ENCODE assay signal across 26 mouse cellular contexts in the genomic region with DNA sequence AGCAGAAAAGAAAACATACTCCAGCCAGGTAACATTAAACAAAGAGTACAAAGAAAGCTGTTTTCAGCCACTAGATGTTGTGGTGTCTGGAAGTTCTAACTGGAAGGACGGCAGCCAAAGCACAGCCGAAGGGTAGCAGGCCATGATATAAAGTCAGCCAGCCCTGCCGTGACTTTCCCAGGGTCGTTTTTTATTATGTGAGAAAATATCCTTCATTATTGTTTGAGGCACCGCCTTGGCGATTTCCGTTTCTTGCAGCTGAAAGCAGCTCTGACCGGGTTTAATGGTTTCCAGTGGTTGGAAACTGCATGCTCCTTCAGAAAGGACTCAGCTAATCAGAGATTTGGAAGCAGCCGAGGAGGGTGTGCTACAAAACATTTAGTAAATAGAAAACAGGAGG. TPM values are rescaled to one million over a fixed set of nuclear protein-coding genes. Genes with fewer than 3 reads are reported as not detected.
A peak's percentile ranks its signal among the peaks of the same experiment; 100 is the strongest.
DNase-seq lines count a peak whose midpoint lies in the region; ATAC-seq and TF ChIP-seq lines count a peak whose summit lies in the region.
"Had no signal": no experiment of that assay in that cellular context is flagged by ENCODE, and none has a peak within 500 bp of the region (broad histone marks: within the 10 kb centered on the region; RNA-seq: fewer than 3 reads in every experiment).

No protein-coding gene starts in this region.

- H3K27ac ChIP-seq in kidney, postnatal 0 days = no peak overlapping the region
- H3K27ac ChIP-seq in kidney, adult 2 months (ENCODE audit: insufficient read depth, low read depth, low read length) = no peak overlapping the region
- H3K27ac ChIP-seq in embryonic facial prominence, embryonic 12.5 days = peak overlapping the region; percentile 46; the same call in 1 of the 2 replicates
- H3K27ac ChIP-seq in limb, embryonic 14.5 days (replicated peaks; ENCODE audit: low read depth, low read length) = no peak overlapping the region; the same call in 1 of the 2 replicates
- no peak overlapping the region for H3K27ac ChIP-seq in gastrocnemius, adult 2 months
- H3K27ac ChIP-seq: forebrain, embryonic 10.5 days; forebrain, embryonic 15.5 days; intestine, embryonic 15.5 days; liver, embryonic 15.5 days; neural tube, embryonic 12.5 days; stomach, postnatal 0 days had no signal

- no peaks in the 10 kb centered on the region for H3K9me3 ChIP-seq in kidney, postnatal 0 days (replicated peaks; ENCODE audit: low read length)
- no peaks in the 10 kb centered on the region for H3K9me3 ChIP-seq in embryonic facial prominence, embryonic 12.5 days
- H3K9me3 ChIP-seq in limb, embryonic 14.5 days (ENCODE audit: control insufficient read depth, low read length) = no peaks in the 10 kb centered on the region
- H3K9me3 ChIP-seq: forebrain, embryonic 10.5 days; forebrain, embryonic 15.5 days; intestine, embryonic 15.5 days; liver, embryonic 15.5 days; neural tube, embryonic 12.5 days had no signal

- H3K4me2 ChIP-seq in kidney, postnatal 0 days (ENCODE audit: low read length) = no peak overlapping the region
- H3K4me2 ChIP-seq in embryonic facial prominence, embryonic 12.5 days (replicated peaks) = peak overlapping the region; percentile 20
- H3K4me2 ChIP-seq in limb, embryonic 14.5 days (replicated peaks; ENCODE audit: low read depth, low read length, severe bottlenecking) = peak overlapping the region; percentile 28
- H3K4me2 ChIP-seq: forebrain, embryonic 15.5 days; intestine, embryonic 15.5 days; liver, embryonic 15.5 days; midbrain, embryonic 11.5 days; neural tube, embryonic 12.5 days had no signal

- TF ChIP-seq POLR2A in kidney, adult 2 months (IDR thresholded peaks at IDR 0.05; ENCODE audit: low read depth, low read length) = no peak
- TF ChIP-seq POLR2A in limb, embryonic 14.5 days (IDR thresholded peaks at IDR 0.05; ENCODE audit: borderline replicate concordance, extremely low read depth, insufficient read depth, insufficient read length) = no peak

- DNase-seq in kidney, postnatal 0 days (ENCODE audit: low spot score) = peak; percentile 1
- DNase-seq in kidney, adult 2 months = no peak
- DNase-seq in hindlimb bud, embryonic 11.5 days (ENCODE audit: extremely low spot score, low read depth, low spot score) = peak; percentile 39
- DNase-seq in limb, embryonic 14.5 days (ENCODE audit: low spot score) = peak; percentile 39
- DNase-seq in gastrocnemius, adult 2 months = no peak
- DNase-seq in testis, postnatal 14 days (ENCODE audit: low spot score) = no peak
- DNase-seq: adrenal gland, postnatal 25 days; cerebellum, adult 8-10 months; cerebellum, postnatal 36 days; heart, postnatal 14 days; kidney, adult 8-10 months; kidney, postnatal 4 days; lung, postnatal 36 days; right cerebral cortex, postnatal 4 days; thymus, adult 2 months; thymus, postnatal 36 days had no signal

- no peaks in the 10 kb centered on the region for H3K36me3 ChIP-seq in kidney, postnatal 0 days (ENCODE audit: insufficient read depth, low read length)
- H3K36me3 ChIP-seq in kidney, adult 2 months (ENCODE audit: control insufficient read depth, insufficient read depth, low read length) = no peaks in the 10 kb centered on the region
- H3K36me3 ChIP-seq in embryonic facial prominence, embryonic 12.5 days = no peaks in the 10 kb centered on the region
- no peaks in the 10 kb centered on the region for H3K36me3 ChIP-seq in limb, embryonic 14.5 days (ENCODE audit: control insufficient read depth, insufficient read depth, low read length)
- H3K36me3 ChIP-seq: forebrain, embryonic 10.5 days; forebrain, embryonic 15.5 days; intestine, embryonic 15.5 days; liver, embryonic 15.5 days; neural tube, embryonic 12.5 days had no signal

- WGBS in kidney, postnatal 0 days = 43% methylated on average over 9 of the region's 9 CpGs
- 47% methylated on average over 9 of the region's 9 CpGs for WGBS in kidney, adult 2 months
- WGBS in embryonic facial prominence, embryonic 12.5 days = 33% methylated on average over 9 of the region's 9 CpGs
- 14% methylated on average over 9 of the region's 9 CpGs for WGBS in limb, embryonic 14.5 days

- no peak overlapping the region for H3K9ac ChIP-seq in kidney, postnatal 0 days (ENCODE audit: low read depth, low read length)
- H3K9ac ChIP-seq in embryonic facial prominence, embryonic 12.5 days = no peak overlapping the region
- H3K9ac ChIP-seq in limb, embryonic 14.5 days (ENCODE audit: low read depth, low read length, severe bottlenecking) = no peak overlapping the region
- H3K9ac ChIP-seq: forebrain, embryonic 15.5 days; intestine, embryonic 15.5 days; liver, embryonic 15.5 days; neural tube, embryonic 12.5 days had no signal

- no peak for TF ChIP-seq CTCF in kidney, postnatal 0 days (IDR thresholded peaks at IDR 0.05; ENCODE audit: low read depth)
- TF ChIP-seq CTCF in kidney, adult 2 months (conservative IDR thresholded peaks at IDR 0.05; ENCODE audit: insufficient read depth, insufficient read length, low read depth, low read length) = no peak
- no peak for TF ChIP-seq CTCF in gastrocnemius, adult 2 months (IDR thresholded peaks at IDR 0.05)

- H3K4me3 ChIP-seq in kidney, postnatal 0 days (replicated peaks; ENCODE audit: low read depth, low read length) = no peak overlapping the region
- no peak overlapping the region for H3K4me3 ChIP-seq in kidney, adult 2 months (ENCODE audit: insufficient read depth, low read depth, low read length)
- H3K4me3 ChIP-seq in embryonic facial prominence, embryonic 12.5 days = no peak overlapping the region
- 0 out of 2 replicates have a peak overlapping the region, but pooled peaks have one; percentile 3 for H3K4me3 ChIP-seq in limb, embryonic 14.5 days (replicated peaks; ENCODE audit: low read length)
- H3K4me3 ChIP-seq in gastrocnemius, adult 2 months = no peak overlapping the region
- H3K4me3 ChIP-seq: forebrain, embryonic 10.5 days; forebrain, embryonic 15.5 days; intestine, embryonic 15.5 days; liver, embryonic 15.5 days; myocyte; neural tube, embryonic 12.5 days had no signal

- ATAC-seq in kidney, postnatal 0 days (replicated peaks; ENCODE audit: low FRiP score, low read depth) = no peak
- no peak for ATAC-seq in embryonic facial prominence, embryonic 12.5 days (ENCODE audit: insufficient number of reproducible peaks, insufficient read depth, low FRiP score, low TSS enrichment)
- ATAC-seq in limb, embryonic 14.5 days (ENCODE audit: low FRiP score, low read depth) = peak; percentile 78
- ATAC-seq: forebrain, embryonic 15.5 days; hindbrain, embryonic 16.5 days; intestine, embryonic 15.5 days had no signal

- intact Hi-C loops in gastrocnemius, adult 2 months (cut with DNase I) = no loop called here

- H3K4me1 ChIP-seq in kidney, postnatal 0 days (replicated peaks; ENCODE audit: insufficient read depth, low read length) = no peaks in the 10 kb centered on the region
- no peaks in the 10 kb centered on the region for H3K4me1 ChIP-seq in kidney, adult 2 months (ENCODE audit: control insufficient read depth, insufficient read depth, low read length)
- no peaks in the 10 kb centered on the region for H3K4me1 ChIP-seq in embryonic facial prominence, embryonic 12.5 days
- H3K4me1 ChIP-seq in limb, embryonic 14.5 days (ENCODE audit: control insufficient read depth, insufficient read depth, low read length) = peaks cover 3% of the 10 kb centered on the region; the same call in 1 of the 2 replicates
- H3K4me1 ChIP-seq: forebrain, embryonic 10.5 days; forebrain, embryonic 15.5 days; intestine, embryonic 15.5 days; liver, embryonic 15.5 days; neural tube, embryonic 12.5 days had no signal

- no peaks in the 10 kb centered on the region for H3K27me3 ChIP-seq in kidney, postnatal 0 days (ENCODE audit: insufficient read depth, low read length)
- no peaks in the 10 kb centered on the region for H3K27me3 ChIP-seq in kidney, adult 2 months (replicated peaks; ENCODE audit: control insufficient read depth, insufficient read depth, low read length)
- no peaks in the 10 kb centered on the region for H3K27me3 ChIP-seq in embryonic facial prominence, embryonic 12.5 days
- no peaks in the 10 kb centered on the region for H3K27me3 ChIP-seq in limb, embryonic 14.5 days (ENCODE audit: control insufficient read depth, insufficient read depth, low read length)
- H3K27me3 ChIP-seq: forebrain, embryonic 15.5 days; intestine, embryonic 15.5 days; liver, embryonic 15.5 days; neural tube, embryonic 12.5 days had no signal

RNA-seq across cellular contexts. Expression of a gene that starts 50.3 kb away (rescaled TPM):
- 8.2 and 10.2 TPM in 2 replicates for polyA plus RNA-seq in kidney, postnatal 0 days (2015; fragmentation: Nextera tagmentation; extraction: Ambion mirVana)
- polyA plus RNA-seq in kidney, adult 2 months (2012; rRNA removed) = 8.6 and 8.8 TPM in 2 replicates
- polyA plus RNA-seq in embryonic facial prominence, embryonic 12.5 days (2016; fragmentation: Nextera tagmentation; extraction: Ambion mirVana) = 18.1 and 20.7 TPM in 2 replicates
- 18.4 and 19.6 TPM in 2 replicates for polyA plus RNA-seq in limb, embryonic 14.5 days (2012; rRNA removed)
- polyA plus RNA-seq in limb, embryonic 14.5 days (2014; fragmentation: Nextera tagmentation; extraction: Ambion mirVana) = 15.9 and 16.0 TPM in 2 replicates
- total RNA-seq in gastrocnemius, adult 2 months (2021) = 10 to 100 TPM; 17.3 to 23.6 TPM

RNA-seq across cellular contexts. Expression of a gene that starts 55.3 kb away (rescaled TPM):
- polyA plus RNA-seq in kidney, postnatal 0 days (2015; fragmentation: Nextera tagmentation; extraction: Ambion mirVana) = 29.3 and 33.5 TPM in 2 replicates
- polyA plus RNA-seq in kidney, adult 2 months (2012; rRNA removed) = 6.0 and 6.4 TPM in 2 replicates
- polyA plus RNA-seq in embryonic facial prominence, embryonic 12.5 days (2016; fragmentation: Nextera tagmentation; extraction: Ambion mirVana) = 60.4 and 62.1 TPM in 2 replicates
- polyA plus RNA-seq in limb, embryonic 14.5 days (2012; rRNA removed) = 30.7 and 30.8 TPM in 2 replicates
- 48.7 and 52.3 TPM in 2 replicates for polyA plus RNA-seq in limb, embryonic 14.5 days (2014; fragmentation: Nextera tagmentation; extraction: Ambion mirVana)
- 10 to 100 TPM; 19.1 to 21.4 TPM for total RNA-seq in gastrocnemius, adult 2 months (2021)

RNA-seq across cellular contexts. Expression of a gene that starts 55.8 kb away (rescaled TPM):
- polyA plus RNA-seq in kidney, postnatal 0 days (2015; fragmentation: Nextera tagmentation; extraction: Ambion mirVana) = 28.0 and 28.4 TPM in 2 replicates
- 17.9 and 21.2 TPM in 2 replicates for polyA plus RNA-seq in kidney, adult 2 months (2012; rRNA removed)
- polyA plus RNA-seq in embryonic facial prominence, embryonic 12.5 days (2016; fragmentation: Nextera tagmentation; extraction: Ambion mirVana) = 22.9 and 28.6 TPM in 2 replicates
- polyA plus RNA-seq in limb, embryonic 14.5 days (2012; rRNA removed) = 22.0 TPM in 2 replicates
- polyA plus RNA-seq in limb, embryonic 14.5 days (2014; fragmentation: Nextera tagmentation; extraction: Ambion mirVana) = 18.9 and 22.9 TPM in 2 replicates
- 10 to 100 TPM; 10.5 to 10.9 TPM for total RNA-seq in gastrocnemius, adult 2 months (2021)

Comparison
In these comparisons a context has a peak if more than half of its experiments do, and no peak if none do; other contexts are left out.
1. DNase-seq: peak in kidney, postnatal 0 days (single experiment), hindlimb bud, embryonic 11.5 days (single experiment) and limb, embryonic 14.5 days (single experiment); none in kidney, adult 2 months (single experiment), gastrocnemius, adult 2 months (single experiment) and testis, postnatal 14 days (single experiment).